Mouse (Mus musculus) cortical plate, adult 2 months (tissue): Measurements from ENCODE around the gene Itga11.

ENCODE experiments used
- CTCF ChIP-seq: fragments of 200-500 bp; IDR thresholded peaks from 2 replicates; pipeline ENCODE4 v1.5.1; 2011; ENCODE audit warnings: mild to moderate bottlenecking, control low read depth, low read length; ENCODE audit not compliant: insufficient read depth; ENCODE audit errors: extremely low read depth
- POLR2A ChIP-seq: fragments of 200-500 bp; IDR thresholded peaks from 2 replicates; pipeline ENCODE4 v1.6.1; 2011; ENCODE audit warnings: mild to moderate bottlenecking, low read length, control low read depth; ENCODE audit not compliant: insufficient read depth; ENCODE audit errors: extremely low read depth

- TF ChIP-seq POLR2A (no peak), CTCF (no peak)
These were observed 17.6 kb downstream of the Itga11 start for GRCm38 (mm10) chr9:62695210-62695609.
